Mouse (Mus musculus) 3T3-L1 (cell line): Measurements from ENCODE around the gene Adcy9.
A peak's percentile ranks its signal among the peaks of the same experiment; 100 is the strongest.

Source experiments
- DNase-seq: peaks from one replicate; pipeline ENCODE4 v3.0.0-alpha.2; 2015; ENCODE audit warnings: low read depth, low spot score

Gene Adcy9

DNA sequence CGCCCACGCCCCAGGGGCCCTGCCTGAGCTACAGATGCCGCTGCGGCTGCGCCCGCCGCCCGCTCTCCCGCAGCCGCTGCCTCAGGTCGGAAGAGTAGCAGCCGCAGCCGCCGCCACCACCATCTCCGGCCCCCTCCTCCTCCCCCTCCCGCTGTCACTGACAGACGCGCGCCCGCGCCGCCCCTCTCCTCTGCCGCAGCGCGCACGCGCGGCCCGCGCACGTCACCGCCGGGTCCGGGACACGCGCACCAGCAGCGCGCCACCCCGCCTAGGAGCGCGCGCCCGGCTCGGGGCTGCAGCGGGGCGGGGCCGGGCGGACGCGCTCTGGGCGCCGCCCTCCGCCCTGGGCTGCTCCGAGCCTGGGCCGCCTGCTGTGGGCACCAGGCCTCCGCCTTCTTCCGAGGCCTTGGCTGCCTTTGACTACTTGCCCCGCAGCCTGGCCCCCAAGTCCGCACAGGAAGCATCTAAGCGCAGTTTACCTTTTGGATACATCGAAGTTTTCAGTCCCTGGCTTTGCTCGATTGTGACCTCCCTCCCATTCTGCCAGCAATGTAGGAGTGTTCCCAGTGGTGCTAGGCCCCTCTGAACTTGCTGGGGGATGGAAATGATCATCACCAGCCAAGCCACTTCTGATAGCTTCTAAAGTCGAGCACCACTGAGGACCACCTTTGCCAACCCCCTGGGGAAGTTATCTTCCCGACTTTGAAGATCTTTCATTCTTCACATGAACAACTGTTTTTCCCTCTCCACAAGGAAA is at the start of gene Adcy9:
TSS of gene Adcy9 (minus strand) at position 201 of the 757 bp plus-strand sequence.
- peak; percentile 65 for DNase-seq

DNA sequence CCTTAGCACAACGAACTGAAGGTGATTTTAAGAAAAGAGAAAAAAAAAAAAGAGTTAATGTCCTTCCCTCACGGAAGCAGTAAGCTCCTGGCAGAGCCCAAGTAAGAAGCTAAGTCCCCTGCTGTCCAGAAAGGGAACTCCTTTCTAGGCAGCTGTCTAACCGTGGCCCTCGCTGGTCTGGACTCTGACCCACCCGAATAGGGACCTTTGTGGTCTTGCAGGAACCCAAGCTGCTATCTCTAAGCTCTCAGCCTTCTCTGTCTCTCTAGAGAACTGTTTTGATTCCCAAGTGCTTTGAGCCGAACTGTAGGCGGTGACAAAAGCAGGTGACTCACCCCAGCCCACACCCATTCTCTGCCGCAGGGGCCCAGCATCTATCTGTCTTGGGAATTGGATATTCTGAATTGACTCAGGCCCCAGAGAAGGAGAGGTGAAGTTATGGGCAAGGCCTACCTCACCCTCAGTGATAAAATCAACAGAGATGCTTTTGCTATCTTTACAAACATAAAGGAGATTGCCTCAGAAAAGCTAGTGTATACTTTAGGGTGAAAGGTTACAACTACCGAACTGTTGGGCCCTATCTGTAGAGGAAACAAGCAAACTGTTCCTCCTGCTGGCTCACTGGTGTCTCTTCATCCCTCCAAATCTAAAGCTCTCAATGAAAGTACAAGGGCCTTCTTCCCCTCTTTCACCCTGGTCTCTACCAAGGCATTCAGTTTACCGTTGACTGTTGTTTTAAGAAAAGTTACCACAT is 49.5 kb upstream of the Adcy9 start:
- DNase-seq: peak; percentile 81

DNA sequence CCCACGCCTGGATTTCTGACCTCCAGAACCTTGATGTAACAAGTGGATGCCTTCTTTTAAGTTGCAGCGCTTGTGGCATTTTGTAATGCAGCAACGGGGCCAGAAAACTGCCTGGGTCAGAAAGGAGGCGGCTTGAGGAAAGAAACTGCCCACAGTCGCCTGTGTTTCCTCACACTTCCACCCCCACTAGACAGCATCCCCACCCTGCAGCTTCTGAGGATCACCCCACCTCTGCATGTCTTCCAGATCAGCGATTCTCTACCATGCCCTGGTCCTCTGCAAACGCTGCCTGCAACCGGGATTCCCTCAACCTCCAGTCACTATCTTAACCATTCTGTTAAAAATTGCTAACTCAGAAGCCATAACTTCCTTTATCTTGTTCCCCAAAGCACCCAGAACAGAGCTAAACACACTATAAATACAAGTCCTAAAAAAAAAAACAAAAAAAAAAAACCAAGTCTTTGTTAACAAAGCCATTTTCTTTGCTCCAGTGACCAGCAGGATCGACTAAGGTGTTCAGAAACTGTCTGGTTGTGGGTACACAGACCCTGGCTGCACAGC is 44.3 kb upstream of the Adcy9 start:
- DNase-seq: no peak

DNA sequence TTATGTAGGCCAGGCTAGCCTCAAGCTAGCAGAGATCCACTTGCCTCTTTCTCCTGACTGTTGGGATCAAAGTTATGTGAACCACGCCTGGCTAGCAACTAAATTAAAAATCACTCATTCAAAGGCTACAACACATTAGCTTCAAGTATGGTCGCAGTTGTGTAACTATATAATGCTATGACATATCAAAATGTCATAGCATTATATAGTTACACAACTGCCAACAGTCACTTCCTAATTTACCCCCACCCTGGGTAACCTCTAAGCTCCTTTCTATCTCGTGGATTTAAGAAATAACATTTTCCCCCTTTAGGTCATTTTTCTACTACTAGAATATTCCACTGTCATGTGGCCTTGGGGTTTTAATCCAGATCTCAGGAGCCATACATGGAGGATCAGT is 37.6 kb upstream of the Adcy9 start:
- DNase-seq: no peak

DNA sequence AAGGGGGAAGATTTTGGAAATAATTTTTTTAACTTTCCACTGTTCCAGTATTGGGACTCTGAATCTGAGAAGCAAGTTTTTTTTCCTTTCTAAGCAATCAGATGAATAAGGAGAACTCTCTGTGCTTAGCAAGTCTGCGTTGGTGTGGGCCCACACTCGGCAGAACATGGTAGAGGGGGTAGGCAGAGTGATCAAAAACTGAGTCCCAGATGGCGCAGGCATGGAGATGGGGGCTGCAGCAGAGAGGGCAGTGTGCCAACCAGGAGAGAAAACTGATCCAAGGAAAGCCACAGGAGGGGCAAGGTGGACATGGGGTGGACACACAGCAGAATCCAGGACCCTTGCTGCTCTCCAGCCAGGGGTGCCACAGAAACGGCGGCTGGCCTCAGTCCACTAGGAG is 36.1 kb upstream of the Adcy9 start:
- no peak for DNase-seq

DNA sequence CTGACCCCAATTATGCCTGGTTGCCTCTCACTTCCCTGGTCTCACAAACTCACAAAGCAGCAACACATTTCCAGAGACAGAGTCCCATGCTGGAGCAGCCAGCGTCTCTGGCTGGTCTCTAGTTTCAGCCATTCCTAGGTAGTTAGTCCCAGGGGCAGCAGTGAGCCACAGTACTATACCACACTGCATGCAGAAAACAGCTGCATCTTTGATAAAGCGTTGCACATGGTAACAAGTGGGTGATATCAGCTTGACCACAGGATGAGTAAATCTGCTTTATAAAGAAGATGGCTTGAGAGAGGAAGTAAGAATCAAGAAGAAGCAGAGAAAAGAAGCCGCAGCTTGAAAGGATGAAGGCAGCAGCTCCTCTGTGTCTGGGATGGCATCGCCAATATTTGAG is 35.4 kb upstream of the Adcy9 start:
- DNase-seq: no peak

DNA sequence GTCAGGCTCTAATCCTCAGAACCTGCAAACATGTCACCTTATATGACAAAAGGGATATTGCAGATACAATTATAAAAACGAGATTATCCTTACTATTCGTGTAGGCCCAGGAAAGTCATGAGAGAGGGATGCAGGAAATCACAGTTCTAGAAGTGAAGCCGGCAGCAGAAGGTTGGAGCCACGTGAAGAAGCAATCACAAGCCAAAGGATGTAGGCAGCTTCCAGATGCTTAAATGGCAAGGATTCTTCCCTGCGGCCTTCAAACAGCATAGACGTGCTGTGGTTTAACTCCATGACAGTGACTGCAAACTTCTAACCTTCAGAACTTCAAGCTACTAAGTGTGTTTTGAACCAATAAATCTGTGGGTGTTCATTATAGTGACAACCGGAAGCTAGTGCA is 34.3 kb upstream of the Adcy9 start:
- no peak for DNase-seq

DNA sequence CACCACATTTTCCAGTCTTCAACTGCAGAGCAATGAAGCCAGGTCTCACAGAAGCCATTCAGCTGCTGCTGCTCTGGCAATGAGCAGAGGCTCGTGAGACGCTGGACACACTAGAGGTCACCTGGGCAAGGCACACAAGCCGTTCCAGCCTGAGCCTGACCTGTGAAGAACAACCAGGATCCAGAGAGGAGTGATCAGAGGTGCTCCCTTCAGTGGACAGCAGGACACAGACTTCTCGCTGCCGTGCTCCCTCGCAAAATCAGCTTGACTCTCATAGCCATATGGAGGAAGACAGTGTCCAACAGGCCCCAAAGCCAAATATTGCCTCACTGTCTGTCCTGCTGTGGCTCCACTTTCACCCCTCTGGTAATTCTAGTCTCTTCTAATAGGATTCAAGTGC is 29.1 kb upstream of the Adcy9 start:
- no peak for DNase-seq

DNA sequence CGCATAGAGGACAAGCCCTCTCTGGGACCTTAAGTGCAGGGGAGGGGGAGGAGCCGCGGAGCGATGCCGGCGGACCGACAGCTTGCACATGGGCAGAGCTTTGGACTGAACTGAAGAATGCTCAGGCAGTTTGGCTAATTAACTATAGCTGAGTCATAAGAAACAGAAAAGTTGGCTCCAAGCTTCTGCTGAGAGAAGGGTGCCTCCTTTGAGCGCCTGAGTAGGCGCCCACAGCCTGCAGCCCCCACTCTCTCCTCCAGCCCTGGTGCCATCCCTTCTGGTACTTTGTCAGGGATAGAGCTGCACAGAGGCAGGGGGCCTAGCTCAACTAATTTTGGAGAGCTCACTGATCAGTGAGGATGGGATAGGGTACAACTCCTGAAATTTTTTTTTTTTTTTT is 27.9 kb upstream of the Adcy9 start:
- DNase-seq: peak; percentile 49

DNA sequence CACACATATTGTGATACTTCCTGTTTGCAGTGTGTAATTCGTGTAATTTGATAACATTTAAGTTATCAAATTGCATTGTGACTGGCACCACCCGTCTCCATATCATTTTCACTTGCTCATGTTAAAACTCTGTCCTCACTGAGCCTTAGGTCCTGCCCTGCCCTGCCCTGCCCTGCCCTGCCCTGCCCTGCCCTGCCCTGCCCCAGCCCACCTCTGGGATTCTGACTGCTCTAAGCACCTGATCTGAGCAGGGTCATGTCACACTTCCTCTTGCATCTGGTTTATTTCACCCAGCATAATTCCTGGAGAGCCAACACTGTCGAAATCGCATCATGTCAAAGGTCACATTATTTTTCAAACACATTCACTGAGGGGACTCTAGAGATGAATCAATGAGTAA is 26.1 kb upstream of the Adcy9 start:
- no peak for DNase-seq

DNA sequence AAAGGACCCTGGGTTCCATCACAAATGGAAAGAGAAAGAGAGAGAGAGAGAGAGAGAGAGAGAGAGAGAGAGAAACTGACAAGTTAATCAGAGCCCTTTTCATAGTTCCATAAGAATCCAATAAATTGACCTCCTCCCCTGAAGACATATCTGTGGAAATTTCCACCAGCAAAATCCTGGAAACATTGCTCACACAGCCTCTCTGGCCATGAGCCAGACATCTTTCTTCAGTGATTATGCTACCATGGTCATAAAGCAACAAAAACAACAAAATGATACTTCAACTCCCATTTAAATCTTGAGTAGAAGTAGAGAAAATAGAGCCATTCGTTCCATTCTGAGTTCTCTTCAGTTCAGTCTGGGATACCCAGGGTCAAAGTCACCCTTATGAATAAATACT is 24.1 kb upstream of the Adcy9 start:
- peak; percentile 58 for DNase-seq

DNA sequence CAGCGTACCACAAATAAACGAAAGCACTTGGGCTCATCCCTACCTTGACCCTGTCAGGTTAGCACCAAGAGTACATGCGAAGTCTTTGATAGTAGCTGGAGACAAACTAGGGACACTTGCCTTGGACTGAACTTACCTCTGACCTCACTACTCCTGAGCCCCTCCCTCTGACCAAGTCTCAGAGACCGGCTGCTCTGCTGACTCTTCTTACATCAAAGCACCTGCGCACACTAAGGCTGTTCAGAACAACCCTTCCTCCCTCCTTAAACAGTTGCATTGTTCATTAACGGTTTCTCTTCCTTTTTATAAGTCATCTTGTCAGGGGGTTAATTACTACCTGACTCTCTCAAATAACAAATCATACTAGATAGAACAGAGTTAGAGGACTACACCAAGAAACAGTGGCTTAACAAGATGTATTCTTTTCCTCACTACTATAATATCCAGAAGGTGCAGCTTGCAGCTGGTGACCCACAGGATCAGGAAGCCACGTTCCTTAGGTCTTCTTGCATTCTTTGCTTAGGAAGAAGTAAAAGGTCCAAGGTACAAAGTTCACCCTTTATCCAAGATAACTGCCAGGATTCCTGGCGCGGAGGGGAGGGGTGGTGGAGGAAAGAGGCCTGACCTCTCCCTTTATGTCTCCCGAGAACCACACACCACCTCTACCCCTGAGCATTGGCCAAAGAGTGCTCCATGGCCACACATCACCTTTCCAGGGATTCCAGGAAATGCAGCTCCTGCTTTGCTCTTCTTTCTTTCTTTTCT is 19.2 kb upstream of the Adcy9 start:
- DNase-seq: no peak

DNA sequence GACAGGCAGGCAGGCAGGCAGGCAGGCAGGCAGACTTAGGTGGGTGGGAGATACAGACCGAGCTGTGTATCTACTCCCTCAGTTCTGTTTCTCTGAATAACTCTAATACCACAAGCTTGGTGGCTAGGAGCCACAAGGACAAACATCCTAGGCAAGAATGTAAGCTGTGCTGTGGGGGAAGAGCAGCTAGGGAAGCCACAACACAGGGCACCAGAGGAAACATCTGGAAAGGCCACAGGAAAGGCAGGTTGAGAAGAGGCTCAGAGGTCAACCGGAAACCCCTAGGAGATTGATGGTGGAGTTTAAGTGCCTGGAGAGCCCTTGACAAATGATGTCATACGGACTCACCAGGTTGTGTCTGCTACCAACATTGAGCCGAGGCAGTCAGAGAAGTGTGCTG is 16.4 kb upstream of the Adcy9 start:
- peak; percentile 49 for DNase-seq

DNA sequence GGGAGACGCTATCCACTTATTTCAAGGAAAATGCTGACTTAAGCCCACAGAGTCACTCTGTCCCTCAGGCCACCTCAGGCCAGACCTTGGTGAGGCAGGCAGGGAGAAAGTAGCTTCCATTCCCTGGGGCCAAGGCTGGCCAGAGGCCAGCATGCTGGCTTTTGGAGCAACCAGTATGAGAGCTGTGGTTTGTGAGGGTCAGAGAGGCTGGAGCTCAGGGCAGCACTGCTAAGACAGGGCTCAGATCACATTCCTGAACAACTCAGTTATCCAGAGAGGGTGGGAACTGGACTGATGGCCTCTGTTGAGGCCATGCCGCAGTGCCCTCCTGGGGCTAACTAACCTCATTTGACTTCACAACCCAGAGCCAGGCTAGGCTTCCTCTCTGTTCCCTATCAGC is 15.1 kb upstream of the Adcy9 start:
- DNase-seq: peak; percentile 76

DNA sequence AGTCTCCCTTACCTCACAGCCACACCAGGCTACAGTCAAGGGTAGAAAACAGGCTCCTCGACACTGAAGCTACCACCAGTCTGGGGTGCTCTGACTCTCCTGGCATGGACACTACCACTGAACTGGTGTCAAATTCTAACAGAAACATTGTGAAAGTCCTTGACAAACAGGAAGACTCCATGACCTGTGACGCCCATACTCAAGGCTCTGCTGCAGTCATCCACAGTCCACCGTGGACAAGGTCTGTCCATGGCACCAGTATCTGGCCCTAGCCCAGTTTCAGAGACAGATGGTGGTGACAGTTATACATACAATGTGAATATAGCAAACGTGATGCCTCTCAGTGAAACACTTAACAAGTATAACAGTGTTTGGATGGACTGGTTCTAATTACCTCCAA is 11.5 kb upstream of the Adcy9 start:
- DNase-seq: no peak

DNA sequence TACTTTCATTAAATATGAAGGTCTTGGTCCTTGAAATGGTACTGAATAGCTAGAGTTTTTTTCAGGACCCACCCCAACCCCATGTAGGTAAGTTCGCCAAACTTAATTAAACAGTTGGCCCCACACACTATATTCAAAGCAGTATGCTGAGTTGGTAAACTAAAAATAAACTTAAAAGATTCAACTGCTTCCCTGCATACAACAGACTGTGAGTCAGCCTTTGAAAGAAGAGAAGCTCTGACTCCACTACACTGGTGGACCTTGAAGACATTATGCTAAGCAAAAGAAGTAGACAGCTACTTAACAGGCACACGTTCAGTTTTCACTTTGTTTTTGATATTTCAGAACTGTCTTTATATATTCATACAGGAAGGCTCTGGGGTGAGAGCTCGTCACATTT is 10.7 kb upstream of the Adcy9 start:
- no peak for DNase-seq

DNA sequence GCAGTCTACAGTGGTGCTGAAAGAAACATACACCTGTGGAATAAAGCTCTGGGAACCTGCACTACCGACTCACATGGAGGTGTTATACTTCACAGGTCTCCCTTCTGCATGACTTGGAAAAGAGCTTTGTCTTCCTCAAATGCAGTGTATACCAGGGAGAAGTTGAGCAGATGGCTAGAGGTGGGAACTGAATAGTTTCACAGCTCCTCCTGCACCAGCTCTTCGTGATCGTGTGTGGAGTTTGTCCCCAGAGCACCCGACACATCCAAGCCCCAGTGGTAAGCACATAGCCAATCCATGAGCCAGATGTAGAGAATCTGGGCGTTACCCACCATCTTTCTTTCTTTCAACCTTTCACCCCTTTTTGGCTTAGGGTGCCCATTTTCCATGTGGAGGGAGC is 9.9 kb upstream of the Adcy9 start:
- DNase-seq: no peak

DNA sequence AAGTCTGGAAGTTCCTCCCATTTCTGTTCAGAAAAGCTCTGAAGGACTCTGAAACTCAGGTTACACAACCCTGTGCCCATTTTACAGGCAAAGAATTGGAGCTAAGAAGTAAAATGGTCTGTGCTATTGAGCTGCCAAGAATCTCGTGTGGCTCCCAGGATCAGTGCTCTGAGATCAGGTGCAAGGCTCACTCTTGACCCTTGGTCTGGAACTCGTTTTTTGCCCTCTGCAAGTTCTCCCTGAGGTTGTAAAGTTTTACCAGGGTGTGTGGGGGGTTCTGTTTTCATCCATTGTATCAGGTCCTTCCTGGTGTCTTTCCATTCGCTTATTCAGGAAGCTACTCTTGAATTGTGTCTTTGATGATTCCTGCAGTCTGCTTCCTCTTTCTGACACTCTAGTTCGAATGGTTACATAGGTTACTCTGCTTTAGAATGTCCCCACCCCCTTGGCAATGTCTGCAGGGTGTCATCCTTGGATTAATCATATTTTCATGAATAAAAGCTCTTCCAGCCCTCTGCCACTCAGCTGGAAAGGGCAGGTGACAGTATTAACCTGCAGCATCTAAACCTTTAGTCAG is 5.4 kb upstream of the Adcy9 start:
- DNase-seq: no peak

DNA sequence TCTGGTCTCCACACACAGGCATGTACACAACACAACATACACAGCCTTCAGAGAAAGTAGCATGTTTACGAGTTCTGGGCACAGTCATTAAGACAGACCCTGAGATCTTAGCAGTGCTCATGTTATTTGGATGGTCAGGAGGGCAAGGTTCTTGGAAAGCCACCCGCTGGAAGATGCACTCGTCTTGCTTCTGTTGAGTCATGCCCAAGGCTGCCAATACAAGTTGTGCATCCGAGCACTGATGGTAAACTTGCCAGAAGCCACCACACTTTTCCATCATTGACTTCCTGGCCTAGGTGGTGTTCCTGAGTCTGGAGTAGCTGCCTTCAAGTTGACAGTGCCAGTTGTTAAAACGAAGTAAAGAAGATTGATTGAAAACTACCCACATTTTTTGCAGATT is 3.3 kb upstream of the Adcy9 start:
- DNase-seq: peak; percentile 51

DNA sequence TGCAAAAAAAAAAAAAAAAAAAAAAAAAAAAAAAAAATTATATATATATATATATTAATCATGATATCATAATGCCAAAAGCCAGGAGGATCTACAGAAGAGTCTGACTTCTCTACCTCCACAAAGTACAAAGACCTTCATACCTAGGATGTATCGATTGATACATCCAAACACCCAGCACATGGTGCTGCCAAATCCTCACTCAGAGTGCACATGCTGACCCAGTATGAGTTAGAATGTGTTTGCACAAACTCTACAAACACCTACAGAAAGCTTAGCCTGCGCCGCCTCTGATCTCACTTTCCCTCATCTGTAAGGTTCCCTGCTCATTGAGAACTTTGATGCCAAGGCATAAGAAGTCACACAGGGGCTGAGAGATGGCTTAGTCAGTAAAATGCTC is 2.7 kb upstream of the Adcy9 start:
- no peak for DNase-seq

DNA sequence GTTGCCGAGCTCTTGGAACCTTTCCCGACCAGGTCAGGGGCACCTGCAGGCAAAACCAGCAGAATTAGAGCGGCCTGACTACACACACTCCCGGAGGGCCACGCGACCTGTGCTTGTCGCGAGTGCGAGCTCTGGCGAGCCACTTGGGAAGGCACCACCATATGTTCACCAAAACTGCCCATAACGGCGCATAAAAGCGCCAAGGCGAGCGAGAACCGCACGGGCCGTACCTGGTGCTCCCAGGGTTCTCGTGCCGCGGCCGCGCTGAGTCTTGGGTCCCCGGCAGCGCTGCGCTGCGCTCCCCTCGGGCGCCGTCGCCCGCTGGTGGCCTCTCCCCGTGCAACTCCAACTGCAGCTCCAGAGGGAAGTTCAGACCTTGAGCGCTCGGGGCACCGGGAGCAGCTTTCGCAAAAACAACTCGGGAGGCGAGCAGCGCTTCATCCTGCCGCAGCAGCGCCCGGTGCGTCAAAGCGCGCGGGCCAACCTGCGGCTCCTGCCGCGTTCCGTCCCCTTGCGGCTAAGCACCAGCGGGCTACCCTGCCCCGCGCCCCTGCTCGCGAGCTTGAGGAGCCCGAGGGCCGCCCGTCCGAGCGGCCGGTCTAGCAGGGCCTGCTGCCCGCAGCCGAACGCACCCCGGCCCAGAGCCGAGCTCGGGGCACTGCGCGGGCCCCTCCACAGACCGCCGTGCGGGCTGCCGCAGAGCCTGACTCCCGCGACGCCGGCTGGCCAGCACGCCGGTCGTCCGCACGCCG is 576 bp downstream of the Adcy9 start:
- DNase-seq: peak; percentile 41
